Mouse (Mus musculus) common myeloid progenitor, adult 5-6 weeks (primary cell): Measurements from ENCODE around the gene Cyfip1. TPM values are rescaled to one million over a fixed set of nuclear protein-coding genes. Genes with fewer than 3 reads are reported as not detected.
A peak's percentile ranks its signal among the peaks of the same experiment; 100 is the strongest.

ENCODE experiments used
- ATAC-seq: replicated peaks from 2 replicates; pipeline ENCODE4 v1.8.0; 2016; ENCODE audit warnings: low read depth, mild to moderate bottlenecking, moderate TSS enrichment, inconsistent platforms; ENCODE audit not compliant: poor library complexity, severe bottlenecking
- total RNA-seq: library from RNA; stranded (forward); fragments of 200-1000, 187-1606 nt; gene quantifications from 2 replicates; pipeline ENCODE4 v1.2.3, GENCODE M21; 2017

The Cyfip1 gene
- total RNA-seq, 1 experiment from 2014 or later, result 45.0 TPM

- ATAC-seq, result no peak
These were observed 85.7 kb downstream of the Cyfip1 start for GRCm38 (mm10) chr7:55927262-55927661.

- ATAC-seq, result peak; percentile 58
These were observed 87.1 kb downstream of the Cyfip1 start for GRCm38 (mm10) chr7:55928649-55929048.

DNA sequence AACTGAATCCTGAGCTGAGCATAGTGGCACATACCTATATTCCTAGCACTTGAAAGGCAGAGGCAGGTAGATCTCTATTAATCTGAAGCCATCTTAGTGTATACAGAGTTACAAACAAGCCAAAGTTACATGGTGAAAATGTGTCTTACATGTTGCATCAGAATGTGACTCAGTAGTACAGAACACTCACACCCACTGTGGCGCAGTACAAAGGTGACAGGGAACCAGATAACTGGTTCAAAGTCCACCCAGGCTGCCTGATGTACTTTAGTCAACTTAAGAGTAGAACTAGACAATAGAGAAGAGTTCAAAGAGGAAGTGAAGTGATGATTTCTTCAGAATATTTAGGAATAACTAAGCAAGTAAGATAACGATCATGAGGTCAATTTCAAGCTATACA lies 93.5 kb downstream of the Cyfip1 start:
- no peak for ATAC-seq

GRCm38 (mm10) chr7:55938341-55938740 lies 96.8 kb downstream of the Cyfip1 start:
- no peak for ATAC-seq

- no peak for ATAC-seq
These were observed 114.5 kb downstream of the Cyfip1 start for GRCm38 (mm10) chr7:55956054-55956453.

GRCm38 (mm10) chr7:55957178-55957577 lies 115.6 kb downstream of the Cyfip1 start:
- ATAC-seq, result no peak

DNA sequence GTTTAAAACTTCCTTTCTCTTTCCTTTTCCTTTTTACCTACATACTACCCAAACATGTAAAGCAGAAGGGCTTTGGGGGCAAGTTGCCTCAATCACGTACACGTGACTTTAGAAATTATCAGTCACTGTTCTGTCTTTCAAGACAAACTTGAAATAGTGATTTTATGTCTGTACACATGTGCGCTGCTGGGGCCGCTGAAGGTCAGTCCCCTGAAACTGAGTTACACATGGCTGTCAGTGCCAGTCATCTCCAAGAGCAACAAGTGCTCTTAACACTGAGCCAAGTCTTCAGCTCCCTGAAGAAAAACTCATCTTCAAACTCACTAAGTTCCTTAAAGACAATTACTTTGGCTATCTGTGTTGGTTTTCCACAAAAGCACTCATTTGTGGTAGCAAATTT lies 116.4 kb downstream of the Cyfip1 start:
- ATAC-seq, result no peak

- no peak for ATAC-seq
These were observed 118.3 kb downstream of the Cyfip1 start for GRCm38 (mm10) chr7:55959801-55960200.

GRCm38 (mm10) chr7:55960506-55960905 lies 119.0 kb downstream of the Cyfip1 start:
- ATAC-seq, result no peak

GRCm38 (mm10) chr7:55962004-55962908 lies 120.7 kb downstream of the Cyfip1 start, which contains the start of gene Nipa2:
Nipa2 (minus strand) TSS chr7:55962476.
- peak; percentile 92 for ATAC-seq

- ATAC-seq, result no peak
These were observed 125.4 kb downstream of the Cyfip1 start for GRCm38 (mm10) chr7:55966866-55967460.

DNA sequence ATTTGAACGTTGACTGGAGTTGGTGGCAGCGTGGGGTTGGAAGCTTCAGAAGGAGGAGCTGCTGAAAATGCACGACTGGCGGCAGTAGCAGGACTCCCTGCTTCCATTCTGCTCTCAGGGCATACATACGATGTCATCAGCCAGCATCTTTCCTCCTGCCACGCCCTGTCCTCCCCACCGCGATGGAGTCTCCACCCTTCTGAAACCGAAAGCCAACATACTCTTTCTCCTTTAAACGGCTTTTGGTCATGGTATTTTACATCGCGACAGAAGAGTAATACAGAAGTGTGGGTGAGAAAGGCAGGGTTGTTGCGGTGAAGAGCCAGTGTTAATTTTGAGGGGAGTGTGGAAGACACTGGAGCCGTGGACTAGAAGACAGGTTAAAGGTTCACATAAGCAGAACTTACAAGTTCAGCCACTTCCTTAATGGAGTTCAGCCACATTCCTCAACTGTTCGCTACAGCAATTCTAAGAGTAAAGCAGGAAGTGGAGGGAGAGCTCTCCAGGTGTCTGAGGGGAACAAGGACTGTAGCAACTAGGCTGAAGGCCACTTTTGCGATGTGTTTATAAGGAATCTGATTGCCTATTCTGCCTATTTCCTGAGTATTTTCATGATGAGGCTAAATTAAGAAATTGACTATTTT lies 126.8 kb downstream of the Cyfip1 start:
- ATAC-seq, result peak; percentile 95

GRCm38 (mm10) chr7:55969415-55969814 lies 127.9 kb downstream of the Cyfip1 start:
- ATAC-seq, result peak; percentile 33; the same call in 1 of the 2 replicates

DNA sequence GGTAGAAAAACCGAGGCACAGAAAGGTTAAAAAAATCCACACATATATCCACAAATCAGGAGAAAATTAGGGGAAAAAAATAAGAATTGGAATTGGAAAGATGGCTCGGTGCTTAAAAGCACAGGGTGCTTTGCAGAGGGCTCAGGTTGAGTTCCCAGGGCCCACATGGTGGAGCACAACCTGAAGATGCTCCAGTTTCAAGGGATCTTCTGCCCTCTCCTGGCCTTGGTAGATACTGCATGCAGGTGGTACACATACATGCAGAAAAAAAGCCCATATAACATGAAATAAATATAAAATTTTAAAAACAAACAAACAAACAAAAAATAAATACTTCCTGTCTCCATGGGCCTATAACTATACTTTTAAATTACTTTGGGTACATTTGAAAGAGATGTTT lies 132.9 kb downstream of the Cyfip1 start:
- ATAC-seq, result no peak

GRCm38 (mm10) chr7:55981511-55981910 lies 140.0 kb downstream of the Cyfip1 start:
- no peak for ATAC-seq

Other genes starting within 250 kb of the Cyfip1 start
- 0.09 TPM in 1 of 2 replicates, not detected in the other for gene Siglech, start 73.6 kb upstream of the Cyfip1 start, total RNA-seq
- 53.2 and 63.7 TPM in 2 replicates for gene Tubgcp5, start 47.6 kb upstream of the Cyfip1 start, total RNA-seq
- gene Nipa2, start 120.7 kb downstream of the Cyfip1 start, total RNA-seq, result 26.8 and 33.6 TPM in 2 replicates
- 10.6 and 10.7 TPM in 2 replicates for gene Nipa1, start 178.2 kb downstream of the Cyfip1 start, total RNA-seq
- 28.6 and 37.7 TPM in 2 replicates for gene Herc2, start 208.5 kb downstream of the Cyfip1 start, total RNA-seq